Mouse (Mus musculus) adrenal gland, adult 18-20 months (tissue): Measurements from ENCODE around the gene Gm5941. TPM values are rescaled to one million over a fixed set of nuclear protein-coding genes. Genes with fewer than 3 reads are reported as not detected.
"Not testable (repeated sequence)": the region's sequence is repeated elsewhere in the genome, so short reads cannot be mapped to it uniquely, and the experiment has no call there.

Experiments used
- DNase-seq, 2 experiments: peaks; one replicate each; pipeline ENCODE4 v3.0.0; 2021 to 2022; ENCODE audit warnings: low spot score in 2 of 2
- long read RNA-seq, 2 experiments: library from polyadenylated mRNA; stranded (forward); transcript quantifications; one replicate each; pipeline ENCODE4 v2.0.0; 2021
- total RNA-seq, 2 experiments: library from RNA; stranded (reverse); gene quantifications; 1 replicate in 1 of 2; 2 replicates in 1 of 2; pipeline ENCODE4 v1.2.3; 2021

Gene Gm5941
- not detected for total RNA-seq
- long read RNA-seq, experiment 1, result 0 reads
- long read RNA-seq, experiment 2, result 0 reads

- DNase-seq, result not testable (repeated sequence)
These were observed at the start of gene Gm5941 for GRCm38 (mm10) chrX:92489649-92490048. Gene Gm5941, plus strand, starts transcription at chrX:92489949.

GRCm38 (mm10) chrX:92460496-92460895 lies 29.3 kb upstream of the Gm5941 start:
- no peak for DNase-seq

GRCm38 (mm10) chrX:92464773-92465172 lies 25.0 kb upstream of the Gm5941 start:
- no peak for DNase-seq

GRCm38 (mm10) chrX:92498254-92498653 lies 8.5 kb downstream of the Gm5941 start:
- no peak for DNase-seq

GRCm38 (mm10) chrX:92527826-92528225 lies 38.1 kb downstream of the Gm5941 start:
- DNase-seq, result no peak

Other genes starting within 250 kb of the Gm5941 start
- not detected for gene Mageb18, start 109.6 kb downstream of the Gm5941 start, total RNA-seq